Mouse (Mus musculus) liver, adult 2 months (tissue): Measurements from ENCODE around the gene Ube2h.

ENCODE experiments used
- CTCF ChIP-seq: fragments of 200-500 bp; IDR thresholded peaks from 2 replicates; pipeline ENCODE4 v1.5.1; 2011; ENCODE audit warnings: low read depth, low read length, control low read depth
- POLR2A ChIP-seq: fragments of 200-500 bp; IDR thresholded peaks from 2 replicates; pipeline ENCODE4 v1.6.1; 2011; ENCODE audit warnings: low read length, control low read depth; ENCODE audit not compliant: insufficient read depth; ENCODE audit errors: extremely low read depth

DNA sequence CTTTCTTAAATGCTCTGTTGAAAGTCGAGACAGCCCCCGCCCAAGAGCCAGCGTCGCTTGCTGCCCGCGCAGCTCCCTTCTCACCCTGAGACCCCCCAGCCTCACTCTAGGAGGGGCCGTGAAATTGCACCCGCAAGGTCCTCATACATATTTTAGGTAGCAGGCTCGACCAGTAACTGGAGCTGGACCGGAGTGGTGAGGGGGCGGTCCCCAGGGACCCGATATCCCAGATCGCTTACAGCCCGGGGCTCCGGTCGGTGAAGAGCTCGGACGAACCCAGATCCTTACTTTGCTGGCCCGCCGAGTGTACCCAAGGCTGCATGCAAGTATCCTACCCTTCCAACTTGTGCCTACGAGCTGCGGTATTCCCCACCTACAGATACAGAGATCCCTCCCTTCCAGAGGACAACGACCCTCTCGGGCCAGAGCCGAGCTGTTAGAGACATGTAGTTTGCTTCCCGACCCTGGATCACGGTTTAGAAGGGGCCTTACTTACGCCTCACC, 128.4 kb downstream of the Ube2h start:
- TF ChIP-seq POLR2A (no peak), CTCF (no peak)
